Mouse (Mus musculus): ENCODE measurements around the gene Pikfyve.
A peak's percentile ranks its signal among the peaks of the same experiment; 100 is the strongest.

The Pikfyve gene

DNA sequence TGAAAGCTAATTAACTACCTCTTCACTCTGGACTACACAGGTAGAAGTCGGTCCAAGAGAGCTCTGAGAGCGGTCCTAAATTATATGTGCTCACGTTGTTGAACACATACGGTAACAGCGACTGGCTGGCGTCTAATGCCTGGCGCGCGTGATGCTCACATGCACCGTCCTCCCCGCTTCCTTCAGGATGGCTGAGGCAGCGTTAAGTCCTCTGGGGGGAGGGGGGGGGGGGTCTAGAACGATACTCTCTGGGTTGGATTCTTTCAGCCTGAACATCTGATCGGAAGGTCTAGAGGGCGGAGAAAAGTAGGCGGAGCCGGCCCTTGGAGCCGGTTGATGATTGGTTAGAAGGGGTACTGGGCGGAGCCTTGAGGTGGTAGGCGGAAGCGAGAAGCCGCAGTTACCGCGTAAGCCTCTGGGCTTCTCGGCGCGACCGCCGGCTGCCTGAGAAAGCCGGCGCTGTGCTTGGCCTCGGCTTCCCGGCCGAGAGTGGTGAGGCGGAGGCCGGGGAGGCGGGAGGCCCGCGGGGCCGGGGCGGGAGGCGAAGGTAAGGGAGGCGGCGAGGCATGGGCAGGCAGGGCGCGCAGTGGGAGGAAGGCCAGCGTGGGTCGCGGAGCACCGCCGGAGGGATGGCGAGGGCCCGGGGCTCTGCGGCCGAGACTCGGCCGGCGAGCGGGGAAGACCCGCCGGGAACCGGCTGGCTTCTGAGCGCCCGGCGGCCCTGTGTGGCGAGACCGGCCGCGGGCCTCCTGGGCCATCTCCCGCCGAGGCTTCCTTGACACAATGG, at the start of gene Pikfyve, which contains the start of gene Idh1:
TSS of gene Pikfyve (plus strand) at position 397 of the 787 bp plus-strand sequence.
TSS of gene Idh1 (minus strand) at position 214 of the 787 bp plus-strand sequence.
- peak; percentile 97 to 98 for DNase-seq

DNA sequence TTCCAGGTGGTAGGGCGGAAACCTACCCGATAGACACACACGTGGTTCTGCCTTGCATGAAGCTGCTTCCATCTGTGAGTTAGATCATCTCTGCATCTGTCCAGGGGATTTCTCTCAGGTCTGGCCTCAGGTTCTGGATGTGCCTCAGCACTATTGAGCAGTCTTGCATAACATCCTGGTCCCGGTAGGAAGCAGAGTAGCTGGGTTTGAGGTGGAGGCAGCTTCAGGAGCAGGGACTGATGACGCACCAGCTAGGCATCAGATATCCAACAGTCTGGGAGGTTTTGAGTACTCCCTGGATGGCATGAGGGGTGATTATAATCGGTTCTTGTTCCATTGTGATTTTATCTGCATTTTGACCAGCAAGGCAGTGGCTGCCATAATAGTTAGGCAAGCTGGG, 48.9 kb upstream of the Pikfyve start:
- no peak for DNase-seq

DNA sequence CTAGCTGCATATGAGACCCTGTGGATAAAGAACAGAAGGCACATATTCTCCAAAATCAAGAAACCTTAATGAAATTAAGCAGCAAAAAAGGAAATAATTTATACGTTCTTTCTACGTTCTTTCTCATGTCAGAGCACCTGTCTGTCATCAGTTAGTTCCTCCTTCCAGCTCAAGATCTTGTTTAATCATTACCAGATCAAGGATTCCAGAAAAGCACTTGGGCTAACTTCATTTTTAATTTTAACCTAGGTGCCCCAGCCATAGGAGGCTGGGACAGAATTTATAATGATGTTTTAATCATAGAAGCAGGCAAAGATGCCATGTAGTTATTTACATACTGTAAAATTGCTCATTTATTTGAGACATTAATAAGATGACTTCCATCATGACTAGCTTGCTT, 41.7 kb upstream of the Pikfyve start:
- no peak for DNase-seq

DNA sequence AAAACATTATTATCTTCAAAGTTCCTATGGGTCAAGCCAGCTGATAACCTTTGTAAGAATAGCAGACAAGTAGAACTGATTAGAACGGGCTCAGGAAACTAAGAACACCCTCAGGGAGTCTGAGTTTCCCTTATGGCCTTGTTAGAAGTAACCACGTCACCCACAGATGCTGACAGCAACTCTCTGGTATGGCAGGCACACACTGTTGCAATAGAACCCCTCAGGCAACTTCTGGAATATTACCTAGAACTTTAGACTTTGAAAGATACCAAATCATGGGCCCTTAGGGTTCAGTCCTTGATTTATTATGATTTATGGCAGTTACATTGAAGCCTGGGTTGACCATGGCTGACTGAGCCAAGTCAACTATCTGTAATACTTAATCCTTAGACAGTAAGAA, 39.9 kb upstream of the Pikfyve start:
- DNase-seq, result no peak

DNA sequence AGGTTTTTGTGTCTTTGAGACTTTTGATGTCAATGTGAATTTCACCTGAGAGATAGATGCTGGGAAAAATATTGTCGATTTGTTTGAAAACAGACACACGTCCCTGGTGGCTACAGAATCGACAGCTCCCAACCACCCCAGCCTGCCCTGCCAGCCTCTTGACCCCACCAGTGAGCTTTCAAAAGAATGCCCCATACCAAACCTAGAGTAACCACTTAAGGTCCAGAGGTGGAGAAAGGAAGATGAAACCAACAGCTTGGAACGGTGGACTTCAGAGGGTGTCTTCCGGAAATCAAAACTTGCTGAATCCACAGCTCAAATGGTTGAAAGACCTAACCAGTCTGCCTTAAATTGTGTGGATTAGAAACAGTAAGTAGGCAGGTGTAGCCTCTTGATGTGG, 39.2 kb upstream of the Pikfyve start:
- DNase-seq, result no peak

DNA sequence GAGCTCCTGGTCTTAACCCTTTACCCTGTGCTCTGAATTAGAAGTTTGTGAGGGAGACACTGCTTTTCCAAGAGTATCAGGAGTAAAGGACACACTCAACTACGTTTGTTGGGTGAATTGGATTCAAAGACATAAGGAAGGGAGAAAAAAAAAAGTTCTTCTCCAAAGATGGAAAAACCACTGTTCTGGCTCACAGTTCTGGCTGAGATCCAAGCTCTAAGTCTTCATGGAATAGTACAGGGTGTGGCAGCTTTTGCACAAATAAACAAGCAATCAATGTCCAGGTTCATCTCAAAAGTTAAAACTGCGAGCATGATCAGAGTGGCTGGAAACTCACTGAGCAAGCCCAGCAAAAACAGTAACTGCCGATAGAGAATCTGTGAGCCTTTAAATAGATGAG, 38.5 kb upstream of the Pikfyve start:
- DNase-seq, result no peak

DNA sequence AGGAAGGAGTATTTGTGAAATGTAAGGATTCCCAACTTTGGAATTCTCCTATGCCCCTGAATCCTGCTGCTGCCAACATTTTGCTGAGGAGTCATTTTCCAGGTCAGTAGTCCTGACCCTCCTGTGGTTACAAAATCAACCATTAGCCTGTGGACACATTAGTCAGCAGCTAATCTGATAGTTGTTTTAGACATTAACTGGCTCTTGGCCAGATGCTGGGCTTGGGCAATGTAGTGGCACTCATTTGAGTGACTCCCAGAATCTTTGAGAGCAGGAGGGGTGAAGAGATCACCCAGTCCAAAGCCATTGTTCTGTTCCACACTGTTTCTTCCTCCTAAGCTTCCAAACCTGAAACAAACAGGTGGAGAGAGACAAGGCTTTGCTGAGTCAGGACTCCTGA, 31.7 kb upstream of the Pikfyve start:
- peak; percentile 68 to 77 for DNase-seq

DNA sequence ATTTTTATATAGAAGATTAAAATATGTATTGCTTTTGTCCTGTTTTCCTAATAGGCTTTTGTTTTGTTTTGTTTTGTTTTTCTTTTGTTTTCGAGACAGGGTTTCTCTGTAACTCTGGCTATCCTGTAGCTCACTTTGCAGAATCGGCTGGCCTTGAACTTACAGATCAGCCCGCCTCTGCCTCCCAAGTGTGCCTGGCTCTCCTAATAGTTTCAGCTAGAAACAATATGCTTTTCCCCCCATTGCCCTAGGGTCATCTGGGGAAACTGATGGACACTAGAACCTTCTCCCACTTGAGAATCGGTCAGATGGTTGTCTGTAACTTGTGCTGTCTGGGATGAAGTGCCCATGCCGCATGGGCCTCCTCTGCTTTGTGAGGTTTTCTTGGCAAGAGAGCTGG, 30.4 kb upstream of the Pikfyve start:
- DNase-seq, result no peak

DNA sequence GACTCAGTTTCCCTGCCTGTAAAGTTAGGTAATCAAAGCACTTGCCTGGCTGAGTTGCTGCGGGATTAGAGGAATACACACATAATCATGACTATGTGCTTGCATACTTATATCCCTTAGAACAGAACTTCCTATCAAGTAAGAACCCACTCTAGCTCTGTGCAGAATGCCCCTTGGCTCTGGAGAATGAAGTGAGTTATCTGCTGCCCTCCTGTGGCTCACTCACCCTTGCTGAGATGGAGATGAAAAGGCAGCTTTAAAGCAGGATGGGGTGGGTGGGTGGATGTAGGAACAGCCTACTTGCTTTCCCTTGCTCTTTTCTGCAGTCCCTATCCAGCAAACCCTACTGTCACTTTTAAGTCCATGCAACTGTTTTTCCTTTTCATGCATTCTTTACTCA, 24.3 kb upstream of the Pikfyve start:
- peak; percentile 10 to 28 for DNase-seq

DNA sequence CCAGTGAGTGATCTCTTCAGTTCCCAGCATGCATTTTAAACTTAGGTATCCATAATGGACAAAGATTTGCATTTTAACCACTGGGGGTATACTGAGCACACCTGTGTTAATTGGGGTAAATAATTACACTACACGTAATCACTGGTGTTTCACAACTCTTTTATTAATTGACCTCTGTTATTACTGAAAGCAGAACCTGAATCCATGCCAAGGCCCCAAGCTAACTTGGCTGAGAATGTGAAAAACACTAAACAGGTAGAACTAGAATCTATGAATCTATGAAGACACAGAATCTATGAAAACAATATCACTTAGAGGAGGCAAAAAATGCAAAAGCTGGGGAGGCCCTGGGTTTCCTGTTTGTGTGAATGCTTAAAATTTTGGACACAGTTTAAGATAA, 19.0 kb upstream of the Pikfyve start:
- DNase-seq, result no peak

DNA sequence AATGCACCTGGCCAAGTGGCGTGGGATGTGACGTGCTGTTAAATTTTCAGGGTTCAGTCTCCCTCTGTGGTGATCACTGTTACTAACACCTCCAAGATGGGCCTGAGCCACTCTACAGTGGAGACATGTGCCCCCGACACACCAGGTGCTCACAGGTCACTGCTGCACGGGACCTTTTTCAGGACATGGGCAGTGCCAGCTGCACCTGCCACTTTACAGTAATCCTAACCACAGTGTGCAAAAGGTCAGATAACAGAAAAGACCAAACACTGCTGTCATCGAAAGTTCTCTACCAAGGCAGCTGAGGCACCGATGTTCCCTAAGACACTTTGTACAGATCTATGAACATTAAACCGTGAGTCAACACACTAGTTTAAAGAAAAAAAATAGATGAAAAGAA, 16.9 kb upstream of the Pikfyve start:
- no peak for DNase-seq

DNA sequence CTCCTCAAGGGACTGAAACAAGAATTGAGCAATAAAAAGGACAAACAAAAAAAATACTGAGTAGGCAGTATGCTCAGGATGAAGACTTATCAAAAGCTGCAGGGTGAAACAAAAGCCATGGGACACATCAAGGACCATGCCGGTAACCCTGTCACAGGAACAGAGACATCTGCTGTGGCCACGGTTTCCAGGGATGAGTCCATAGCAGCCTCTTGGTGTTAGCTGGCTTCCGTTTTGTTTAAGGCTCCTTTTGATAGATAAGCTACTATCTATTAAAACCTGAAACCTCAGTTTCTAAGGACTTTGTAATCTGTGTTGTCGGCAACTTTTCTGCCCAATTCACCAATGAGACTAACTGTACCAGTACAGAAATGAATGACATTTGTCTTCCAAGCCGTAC, 16.5 kb upstream of the Pikfyve start:
- no peak for DNase-seq

DNA sequence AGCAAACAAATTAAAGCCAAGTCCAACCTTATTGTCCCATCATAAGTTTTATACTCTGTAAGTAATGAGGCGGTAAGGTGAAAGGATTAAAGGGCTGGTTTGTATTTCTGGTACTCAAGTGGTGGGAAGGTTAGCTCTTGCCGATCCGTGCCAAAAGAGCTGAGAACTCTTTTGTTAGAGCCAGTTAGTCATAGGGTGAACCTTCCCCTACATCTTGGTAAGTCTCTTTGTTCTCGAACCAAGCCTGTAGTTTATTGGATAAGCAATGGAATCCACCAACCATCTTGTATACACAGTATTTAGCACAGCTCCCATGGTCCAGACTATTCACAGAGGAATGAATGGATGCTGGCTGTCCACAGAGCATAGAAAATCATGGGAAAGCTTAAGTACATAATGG, 14.9 kb upstream of the Pikfyve start:
- no peak for DNase-seq

DNA sequence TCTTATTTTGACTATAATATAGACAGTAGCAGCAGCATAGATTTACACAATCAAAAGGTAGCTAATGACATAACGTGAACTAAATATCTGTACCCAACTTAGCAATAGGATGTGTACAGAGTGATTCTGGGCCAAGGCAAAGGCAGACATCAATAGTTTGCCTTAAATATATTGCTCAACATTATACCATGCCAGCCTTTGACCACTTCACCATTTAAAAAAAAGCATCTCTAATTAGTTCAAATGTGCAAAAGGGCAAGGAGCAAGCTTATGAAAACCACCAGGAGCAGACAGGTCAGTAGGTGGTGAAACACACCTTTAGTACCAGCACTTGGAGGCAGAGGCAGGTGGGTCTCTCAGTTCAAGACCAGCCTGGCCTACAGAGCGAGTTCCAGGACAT, 12.8 kb upstream of the Pikfyve start:
- DNase-seq, result no peak

DNA sequence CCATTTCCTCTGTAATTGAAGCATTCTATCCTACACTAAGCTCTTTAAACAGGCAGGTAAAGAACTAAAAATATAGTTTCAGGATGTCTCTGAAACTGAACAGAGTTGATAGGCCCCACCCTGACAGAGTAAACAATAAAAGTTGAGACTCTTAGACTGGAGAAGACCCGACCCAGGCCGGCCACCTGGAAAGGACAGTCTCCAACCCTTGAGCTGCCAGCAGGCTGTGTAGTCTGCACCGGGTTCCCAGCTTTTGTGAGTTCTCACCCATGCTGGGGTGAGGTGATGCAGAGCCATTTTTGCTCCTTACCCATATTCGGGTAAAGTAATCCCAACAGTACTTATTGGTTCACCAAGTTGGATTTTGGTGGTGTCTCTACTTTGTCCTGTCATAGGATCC, 10.3 kb upstream of the Pikfyve start:
- DNase-seq, result no peak

DNA sequence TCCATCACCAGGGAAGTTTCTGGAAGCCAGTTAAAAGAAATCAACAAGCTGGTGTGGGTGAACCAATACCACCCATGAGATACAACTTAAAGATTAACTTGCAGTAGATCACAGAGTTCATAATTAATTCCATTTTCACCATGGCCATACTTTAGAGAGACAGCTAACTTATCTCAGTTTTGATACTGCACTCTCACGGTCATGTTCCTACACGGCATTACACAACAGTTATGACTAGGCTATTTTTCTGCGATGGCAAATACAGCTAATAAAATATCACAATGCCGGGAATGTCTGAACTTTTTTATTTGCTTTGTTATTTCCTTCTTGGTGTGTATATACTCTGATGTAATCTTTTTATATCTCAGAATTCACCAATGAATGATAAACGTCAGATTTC, 9.6 kb upstream of the Pikfyve start:
- no peak for DNase-seq

DNA sequence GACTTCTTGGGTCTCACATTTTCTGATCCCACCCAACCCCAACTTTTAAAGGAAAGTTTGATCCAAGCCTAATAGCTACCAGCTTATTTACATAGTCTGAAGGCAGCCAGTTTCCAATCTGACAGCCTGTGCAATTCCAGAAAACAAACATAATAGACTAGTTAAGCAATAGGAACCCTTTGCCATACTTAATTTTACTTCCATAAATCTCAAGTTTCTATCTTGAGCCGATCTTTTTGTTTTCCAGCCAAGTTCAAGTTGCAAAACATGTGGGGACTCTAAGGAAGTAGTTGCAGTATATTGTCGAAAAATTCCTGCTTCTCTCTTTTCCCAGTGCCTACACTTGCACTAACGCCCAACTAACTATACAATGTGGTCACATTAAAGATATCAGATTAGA, 9.0 kb upstream of the Pikfyve start:
- DNase-seq, result no peak

DNA sequence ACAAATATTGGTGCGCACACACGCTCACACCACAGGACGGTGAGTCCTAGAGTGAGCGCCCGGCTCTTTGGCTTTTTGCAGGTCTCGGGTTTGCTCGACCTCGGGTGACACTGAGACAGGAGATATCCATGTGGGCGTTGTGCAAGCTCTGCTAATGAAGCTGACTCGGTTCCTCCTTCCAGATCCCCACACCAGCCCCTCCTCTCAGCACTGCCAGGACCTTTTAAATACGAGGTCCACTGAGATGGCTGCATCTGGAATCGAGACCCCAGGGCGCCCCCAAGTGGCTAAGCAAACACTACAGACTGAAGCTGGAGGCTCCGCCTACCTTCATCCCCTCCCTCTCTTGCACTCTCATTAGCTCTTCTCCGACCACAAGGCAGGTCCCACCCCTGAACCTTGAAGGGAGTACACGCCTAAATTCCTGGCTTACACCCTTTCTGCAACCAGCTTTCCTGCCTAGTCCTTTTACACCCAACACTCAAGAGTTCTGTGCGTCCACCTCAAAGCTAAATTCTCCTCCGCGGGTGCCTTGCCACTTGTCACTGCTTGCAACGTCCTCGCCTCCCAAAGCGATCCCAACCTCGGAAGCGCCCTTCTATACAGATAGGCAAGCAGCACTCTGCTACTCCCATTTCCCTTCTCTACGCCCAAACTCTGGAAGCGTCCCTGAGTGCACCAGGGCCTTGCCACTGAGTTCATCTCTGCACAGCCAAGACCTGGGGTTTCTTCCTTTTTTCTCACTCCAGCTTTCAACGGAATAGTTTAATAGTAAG, 8.2 kb upstream of the Pikfyve start:
- peak; percentile 96 to 97 for DNase-seq

DNA sequence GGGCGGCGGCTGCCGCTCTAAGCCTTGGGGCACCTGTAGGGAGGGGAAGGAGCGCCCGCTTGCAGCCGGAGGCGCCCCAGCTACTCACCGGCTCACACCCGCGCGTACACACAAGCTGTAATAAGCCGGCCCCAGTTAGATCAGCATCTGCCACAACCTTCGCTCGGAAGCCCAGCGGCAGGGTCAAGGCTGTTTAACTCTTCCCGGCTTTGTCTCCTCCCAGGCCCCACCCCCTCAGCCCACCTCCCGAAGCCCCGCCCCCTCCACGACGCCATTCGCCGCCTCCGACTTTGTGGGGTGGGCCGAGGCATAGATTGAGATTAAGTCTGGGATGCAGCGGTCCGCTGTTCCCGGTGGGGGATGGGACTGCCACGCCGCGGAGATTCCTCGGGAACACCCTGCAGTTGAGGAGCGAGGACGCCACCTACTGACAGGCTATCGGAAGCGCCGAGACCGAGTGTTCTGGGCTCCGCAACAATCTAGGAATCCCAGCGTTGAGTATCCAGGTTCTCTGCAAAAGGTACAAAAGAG, 7.5 kb upstream of the Pikfyve start:
- peak; percentile 99 for DNase-seq

DNA sequence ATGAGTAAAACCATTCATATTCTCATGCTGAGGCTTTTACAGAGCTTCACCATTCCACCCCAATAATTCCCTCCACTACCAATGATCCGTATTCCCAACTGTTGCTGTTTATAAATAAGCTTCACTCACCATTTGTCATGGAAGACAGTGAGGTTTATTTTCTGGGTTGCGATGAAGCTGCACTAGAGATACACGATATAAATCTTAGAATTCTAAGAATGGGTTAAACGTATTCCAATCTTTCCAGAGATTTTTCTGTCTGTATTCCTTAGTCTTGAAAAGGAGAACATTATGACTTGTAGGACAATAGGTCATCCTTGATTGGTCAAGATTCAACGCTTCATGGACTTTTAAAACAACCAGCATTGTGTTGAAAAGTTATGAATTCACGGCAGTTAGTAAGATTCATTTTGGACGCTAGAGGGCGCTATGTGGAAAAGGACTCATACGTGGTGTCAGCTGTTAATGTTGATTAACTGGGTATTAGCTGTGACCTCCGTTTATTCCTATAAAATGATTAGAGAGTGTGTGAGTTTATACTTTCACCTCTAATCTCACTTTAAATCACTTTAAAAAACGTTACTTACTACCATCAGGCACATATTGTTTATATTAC, 6.7 kb upstream of the Pikfyve start:
- peak; percentile 51 to 68 for DNase-seq

DNA sequence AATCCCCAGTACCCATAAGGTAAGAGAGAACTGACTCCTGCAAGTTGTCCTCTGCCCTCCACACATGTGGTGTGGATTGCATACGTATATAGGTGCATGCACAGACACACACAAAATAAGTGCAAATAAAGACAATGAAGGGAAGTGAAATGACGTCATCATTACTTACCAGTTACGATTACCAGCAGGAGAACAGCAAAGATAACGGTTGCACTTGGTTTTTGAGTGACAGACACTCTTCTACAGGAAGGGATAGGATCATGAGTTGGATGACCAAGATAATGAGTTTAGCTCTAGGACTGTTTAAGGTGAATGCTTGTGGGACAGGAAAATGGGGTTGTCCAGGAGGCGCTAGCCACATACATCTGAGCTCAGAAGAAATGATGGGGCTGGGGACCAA, 5.0 kb upstream of the Pikfyve start:
- DNase-seq, result no peak

DNA sequence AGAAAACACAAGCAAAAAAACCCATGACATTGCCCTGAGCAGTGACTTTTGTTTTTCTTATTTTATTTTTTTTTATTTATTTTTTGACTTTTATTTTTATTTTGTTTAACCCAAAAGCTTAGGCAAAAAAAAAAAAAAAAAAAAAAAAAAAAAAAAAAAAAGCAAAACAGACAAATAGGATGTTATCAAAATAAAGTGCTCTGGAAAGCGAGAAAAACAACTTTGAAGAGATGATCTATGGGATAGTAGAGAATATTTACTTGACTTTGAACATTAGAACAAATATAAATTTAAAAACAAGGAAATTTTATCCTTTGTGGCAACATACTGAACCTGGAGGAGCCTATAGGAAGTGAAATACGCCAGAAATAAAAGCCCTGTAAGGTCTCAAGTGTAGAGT, 2.5 kb upstream of the Pikfyve start:
- no peak for DNase-seq

DNA sequence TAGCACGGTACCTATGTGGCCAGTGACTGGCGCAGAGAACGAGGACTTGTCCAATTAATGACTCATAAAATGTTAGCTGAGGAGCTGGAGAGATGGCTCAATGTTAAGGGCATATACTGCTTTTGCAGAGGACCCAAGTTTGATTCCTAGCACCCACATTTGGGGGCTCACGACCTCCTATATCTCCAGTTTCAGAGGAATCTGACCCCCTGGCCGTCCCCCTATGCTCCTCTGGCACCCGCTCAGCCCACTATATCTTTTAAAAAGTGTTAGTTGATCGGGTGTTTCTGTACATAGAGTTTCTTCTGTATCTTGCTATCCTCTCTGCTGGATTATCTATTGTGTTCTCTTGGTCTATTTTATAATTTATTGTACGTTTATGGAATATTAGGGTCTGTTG, 1.5 kb upstream of the Pikfyve start:
- DNase-seq, result no peak

Measured in kidney, postnatal 4 days (tissue).